Mouse (Mus musculus): ENCODE data around the gene Ncoa5. TPM values are rescaled to one million over a fixed set of nuclear protein-coding genes. Genes with fewer than 3 reads are reported as not detected.

Gene Ncoa5
- 17.3 and 17.9 TPM in 2 replicates for polyA plus RNA-seq (2015; fragmentation: Nextera tagmentation; extraction: Ambion mirVana)

GRCm38 (mm10) chr2:165034131-165035057 is at the start of gene Ncoa5:
Ncoa5 (minus strand) TSS chr2:165034867.
- Histone ChIP-seq H3K4me3 (ENCODE audit: low read depth, low read length) (peak within 1 kb of the TSS; percentile 62), H3K9me3 (ENCODE audit: control insufficient read depth, low read length) (no peaks in the 10 kb centered on the region), H3K27me3 (ENCODE audit: control insufficient read depth, insufficient read depth, low read length) (no peaks in the 10 kb centered on the region), H3K9ac (ENCODE audit: low read length) (peak within 1 kb of the TSS; percentile 84), H3K27ac (replicated peaks) (peak within 1 kb of the TSS; percentile 86), H3K4me1 (replicated peaks; ENCODE audit: control insufficient read depth, insufficient read depth) (no peaks in the 10 kb centered on the region), H3K4me2 (replicated peaks; ENCODE audit: low read depth) (peak within 1 kb of the TSS; percentile 74), H3K36me3 (ENCODE audit: control insufficient read depth, insufficient read depth, low read length) (no peaks in the 10 kb centered on the region)
- under 1% methylated on average over 106 of the region's 111 CpGs for WGBS
- TF ChIP-seq EP300 (optimal IDR thresholded peaks at IDR 0.05) (no peak), CTCF (IDR thresholded peaks at IDR 0.05; ENCODE audit: low read depth) (peak; percentile 46)
- ATAC-seq (ENCODE audit: low FRiP score, low TSS enrichment) (peak; percentile 96), DNase-seq (ENCODE audit: low spot score) (peak; percentile 97)

- no peak overlapping the region for H3K9ac ChIP-seq (ENCODE audit: low read length)
- H3K27me3 ChIP-seq (ENCODE audit: control insufficient read depth, insufficient read depth, low read length): 0 out of 2 replicates have a peak, but pooled peaks cover 4% of the 10 kb centered on the region
- TF ChIP-seq EP300 (optimal IDR thresholded peaks at IDR 0.05) (no peak), CTCF (IDR thresholded peaks at IDR 0.05; ENCODE audit: low read depth) (no peak)
- DNase-seq (ENCODE audit: low spot score) (no peak), ATAC-seq (ENCODE audit: low FRiP score, low TSS enrichment) (no peak)
- no peaks in the 10 kb centered on the region for H3K36me3 ChIP-seq (ENCODE audit: control insufficient read depth, insufficient read depth, low read length)
- H3K9me3 ChIP-seq (ENCODE audit: control insufficient read depth, low read length): no peaks in the 10 kb centered on the region
- H3K4me3 ChIP-seq (ENCODE audit: low read depth, low read length): no peak overlapping the region
- no peaks in the 10 kb centered on the region for H3K4me1 ChIP-seq (replicated peaks; ENCODE audit: control insufficient read depth, insufficient read depth)
- 20% methylated on average over 7 of the region's 7 CpGs for WGBS
- no peak overlapping the region for H3K27ac ChIP-seq (replicated peaks)
- H3K4me2 ChIP-seq (replicated peaks; ENCODE audit: low read depth): no peak overlapping the region
These were observed 46.6 kb upstream of the Ncoa5 start for GRCm38 (mm10) chr2:165081257-165081656.

GRCm38 (mm10) chr2:165080657-165081056 is 46.0 kb upstream of the Ncoa5 start:
- 19% methylated on average over 9 of the region's 9 CpGs for WGBS
- no peak overlapping the region for H3K27ac ChIP-seq (replicated peaks)
- no peaks in the 10 kb centered on the region for H3K4me1 ChIP-seq (replicated peaks; ENCODE audit: control insufficient read depth, insufficient read depth)
- no peaks in the 10 kb centered on the region for H3K36me3 ChIP-seq (ENCODE audit: control insufficient read depth, insufficient read depth, low read length)
- ATAC-seq (ENCODE audit: low FRiP score, low TSS enrichment) (no peak), DNase-seq (ENCODE audit: low spot score) (no peak)
- H3K27me3 ChIP-seq (ENCODE audit: control insufficient read depth, insufficient read depth, low read length): 0 out of 2 replicates have a peak, but pooled peaks cover 4% of the 10 kb centered on the region
- no peak overlapping the region for H3K9ac ChIP-seq (ENCODE audit: low read length)
- H3K4me3 ChIP-seq (ENCODE audit: low read depth, low read length): no peak overlapping the region
- no peaks in the 10 kb centered on the region for H3K9me3 ChIP-seq (ENCODE audit: control insufficient read depth, low read length)
- TF ChIP-seq CTCF (IDR thresholded peaks at IDR 0.05; ENCODE audit: low read depth): no peak
- TF ChIP-seq EP300 (optimal IDR thresholded peaks at IDR 0.05): no peak
- no peak overlapping the region for H3K4me2 ChIP-seq (replicated peaks; ENCODE audit: low read depth)

- Histone ChIP-seq H3K4me2 (replicated peaks; ENCODE audit: low read depth) (no peak overlapping the region), H3K4me3 (ENCODE audit: low read depth, low read length) (no peak overlapping the region), H3K9ac (ENCODE audit: low read length) (no peak overlapping the region), H3K9me3 (ENCODE audit: control insufficient read depth, low read length) (no peaks in the 10 kb centered on the region), H3K27me3 (ENCODE audit: control insufficient read depth, insufficient read depth, low read length) (0 out of 2 replicates have a peak, but pooled peaks cover 4% of the 10 kb centered on the region), H3K36me3 (ENCODE audit: control insufficient read depth, insufficient read depth, low read length) (no peaks in the 10 kb centered on the region), H3K27ac (replicated peaks) (no peak overlapping the region), H3K4me1 (replicated peaks; ENCODE audit: control insufficient read depth, insufficient read depth) (no peaks in the 10 kb centered on the region)
- no peak for TF ChIP-seq EP300 (optimal IDR thresholded peaks at IDR 0.05)
- peak; percentile 65 for TF ChIP-seq CTCF (IDR thresholded peaks at IDR 0.05; ENCODE audit: low read depth)
- 17% methylated on average over 9 of the region's 10 CpGs for WGBS
- ATAC-seq (ENCODE audit: low FRiP score, low TSS enrichment): no peak
- no peak for DNase-seq (ENCODE audit: low spot score)
These were observed 43.9 kb upstream of the Ncoa5 start for GRCm38 (mm10) chr2:165078605-165079004.

GRCm38 (mm10) chr2:165078045-165078444 is 43.4 kb upstream of the Ncoa5 start:
- H3K27me3 ChIP-seq (ENCODE audit: control insufficient read depth, insufficient read depth, low read length): 0 out of 2 replicates have a peak, but pooled peaks cover 4% of the 10 kb centered on the region

DNA sequence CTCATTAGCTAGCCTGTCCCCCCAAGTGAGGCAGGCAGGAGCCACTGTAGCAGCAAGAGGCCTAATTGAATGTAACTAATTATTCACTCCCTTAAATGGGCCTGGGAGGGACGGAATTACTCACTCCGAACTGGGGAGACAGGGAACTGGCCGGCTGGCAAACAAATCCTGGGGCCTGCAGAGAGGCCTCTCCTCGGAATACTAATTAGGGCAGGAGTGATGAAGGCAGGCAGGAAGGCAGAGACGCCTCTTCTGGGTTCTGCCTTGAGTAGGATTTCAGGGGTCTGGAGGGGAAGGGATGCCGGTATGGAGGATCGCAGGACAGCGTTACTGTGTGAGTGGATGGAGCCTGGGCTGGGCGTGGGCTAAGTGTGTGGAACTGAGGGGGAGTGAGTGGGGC is 42.4 kb upstream of the Ncoa5 start:
- no peaks in the 10 kb centered on the region for H3K4me1 ChIP-seq (replicated peaks; ENCODE audit: control insufficient read depth, insufficient read depth)

More at GRCm38 (mm10) chr2:165078045-165078444, 43.4 kb upstream of the Ncoa5 start:
- no peak for ATAC-seq (ENCODE audit: low FRiP score, low TSS enrichment)
- Histone ChIP-seq H3K36me3 (ENCODE audit: control insufficient read depth, insufficient read depth, low read length) (no peaks in the 10 kb centered on the region), H3K4me2 (replicated peaks; ENCODE audit: low read depth) (no peak overlapping the region), H3K9ac (ENCODE audit: low read length) (no peak overlapping the region), H3K4me3 (ENCODE audit: low read depth, low read length) (no peak overlapping the region), H3K4me1 (replicated peaks; ENCODE audit: control insufficient read depth, insufficient read depth) (no peaks in the 10 kb centered on the region), H3K9me3 (ENCODE audit: control insufficient read depth, low read length) (no peaks in the 10 kb centered on the region), H3K27ac (replicated peaks) (no peak overlapping the region)
- WGBS: 70% methylated on average over 8 of the region's 8 CpGs
- no peak for DNase-seq (ENCODE audit: low spot score)
- TF ChIP-seq CTCF (IDR thresholded peaks at IDR 0.05; ENCODE audit: low read depth) (no peak), EP300 (optimal IDR thresholded peaks at IDR 0.05) (no peak)

More for the DNA sequence above, 42.4 kb upstream of the Ncoa5 start:
- TF ChIP-seq EP300 (optimal IDR thresholded peaks at IDR 0.05): no peak
- no peak for TF ChIP-seq CTCF (IDR thresholded peaks at IDR 0.05; ENCODE audit: low read depth)
- Histone ChIP-seq H3K9ac (ENCODE audit: low read length) (no peak overlapping the region), H3K4me3 (ENCODE audit: low read depth, low read length) (no peak overlapping the region), H3K4me2 (replicated peaks; ENCODE audit: low read depth) (no peak overlapping the region), H3K9me3 (ENCODE audit: control insufficient read depth, low read length) (no peaks in the 10 kb centered on the region), H3K36me3 (ENCODE audit: control insufficient read depth, insufficient read depth, low read length) (no peaks in the 10 kb centered on the region), H3K27me3 (ENCODE audit: control insufficient read depth, insufficient read depth, low read length) (0 out of 2 replicates have a peak, but pooled peaks cover 4% of the 10 kb centered on the region), H3K27ac (replicated peaks) (no peak overlapping the region)
- DNase-seq (ENCODE audit: low spot score) (no peak), ATAC-seq (ENCODE audit: low FRiP score, low TSS enrichment) (no peak)
- 18% methylated on average over 9 of the region's 9 CpGs for WGBS

Measured in stomach, postnatal 0 days (tissue).